Comparison of ENCODE assay signal across 10 mouse cellular contexts in genomic region chr14:46999321-47000025, GRCm38 (mm10).
DNase-seq lines count a peak whose midpoint lies in the region; ATAC-seq lines count a peak whose summit lies in the region.
"Had no signal": no experiment of that assay in that cellular context is flagged by ENCODE, and none has a peak within 500 bp of the region (broad histone marks: within the 10 kb centered on the region; RNA-seq: fewer than 3 reads in every experiment).

No protein-coding gene starts in this region.

- DNase-seq in forebrain, embryonic 10.5 days (ENCODE audit: extremely low spot score, low spot score), result no peak
- DNase-seq in lung, postnatal 4 days, result no peak
- peak; percentile 78 to 81 for DNase-seq in heart, adult 9 months (ENCODE audit: low spot score in 2 of 2)
- DNase-seq in skeletal muscle tissue, adult 2 months (ENCODE audit: low read depth, low spot score), result peak; percentile 80
- DNase-seq in spleen, postnatal 4 days (ENCODE audit: low spot score in 2 of 2), result no peak
- no peak for DNase-seq in spleen, postnatal 14 days (ENCODE audit: low spot score in 2 of 2)
- DNase-seq: liver, embryonic 13.5 days; thymus, adult 18-20 months had no signal

- ATAC-seq in forebrain, embryonic 15.5 days (replicated peaks), result peak; percentile 60; the same call in 1 of the 2 replicates
- ATAC-seq in lung, embryonic 15.5 days (ENCODE audit: borderline replicate concordance, extremely low read depth, low FRiP score, low TSS enrichment), result no peak

- no peaks in the 10 kb centered on the region for H3K36me3 ChIP-seq in forebrain, embryonic 15.5 days
- no peaks in the 10 kb centered on the region for H3K36me3 ChIP-seq in forebrain, embryonic 10.5 days (replicated peaks)
- no peaks in the 10 kb centered on the region for H3K36me3 ChIP-seq in lung, embryonic 15.5 days
- H3K36me3 ChIP-seq: liver, embryonic 13.5 days had no signal

- H3K9me3 ChIP-seq in forebrain, embryonic 15.5 days, result no peaks in the 10 kb centered on the region
- H3K9me3 ChIP-seq in forebrain, embryonic 10.5 days, result no peaks in the 10 kb centered on the region
- H3K9me3 ChIP-seq in lung, embryonic 15.5 days, result no peaks in the 10 kb centered on the region
- H3K9me3 ChIP-seq: liver, embryonic 13.5 days had no signal

- no peak overlapping the region for H3K4me3 ChIP-seq in forebrain, embryonic 15.5 days
- H3K4me3 ChIP-seq in forebrain, embryonic 10.5 days, result no peak overlapping the region
- no peak overlapping the region for H3K4me3 ChIP-seq in lung, embryonic 15.5 days
- H3K4me3 ChIP-seq: liver, embryonic 13.5 days had no signal

- no peaks in the 10 kb centered on the region for H3K27me3 ChIP-seq in forebrain, embryonic 15.5 days
- no peaks in the 10 kb centered on the region for H3K27me3 ChIP-seq in forebrain, embryonic 10.5 days (ENCODE audit: poor library complexity, severe bottlenecking)
- H3K27me3 ChIP-seq in lung, embryonic 15.5 days, result no peaks in the 10 kb centered on the region
- H3K27me3 ChIP-seq: liver, embryonic 13.5 days had no signal

- 24% methylated on average over 9 of the region's 9 CpGs for WGBS in forebrain, embryonic 15.5 days
- WGBS in forebrain, embryonic 10.5 days, result 78% methylated on average over 9 of the region's 9 CpGs
- WGBS in lung, embryonic 15.5 days, result 48% methylated on average over 9 of the region's 9 CpGs

- no peak overlapping the region for H3K9ac ChIP-seq in forebrain, embryonic 15.5 days (replicated peaks)
- H3K9ac ChIP-seq in lung, embryonic 15.5 days, result no peak overlapping the region
- H3K9ac ChIP-seq: liver, embryonic 13.5 days had no signal

- H3K27ac ChIP-seq in forebrain, embryonic 15.5 days (replicated peaks), result peak overlapping the region; percentile 13; the same call in 1 of the 2 replicates
- no peak overlapping the region for H3K27ac ChIP-seq in forebrain, embryonic 10.5 days
- H3K27ac ChIP-seq in lung, embryonic 15.5 days, result no peak overlapping the region
- H3K27ac ChIP-seq: liver, embryonic 13.5 days had no signal

- H3K4me2 ChIP-seq in forebrain, embryonic 15.5 days (replicated peaks), result no peak overlapping the region
- H3K4me2 ChIP-seq in lung, embryonic 15.5 days, result 0 out of 2 replicates have a peak overlapping the region, but pooled peaks have one; percentile 2
- H3K4me2 ChIP-seq: liver, embryonic 13.5 days had no signal

- peaks cover 12% of the 10 kb centered on the region for H3K4me1 ChIP-seq in forebrain, embryonic 15.5 days
- peaks cover 5% of the 10 kb centered on the region for H3K4me1 ChIP-seq in forebrain, embryonic 10.5 days
- H3K4me1 ChIP-seq in lung, embryonic 15.5 days, result no peaks in the 10 kb centered on the region
- H3K4me1 ChIP-seq: liver, embryonic 13.5 days had no signal

Comparison
In these comparisons a context has a peak if more than half of its experiments do, and no peak if none do; other contexts are left out.
1. DNase-seq: peak in heart, adult 9 months (2 of 2) and skeletal muscle tissue, adult 2 months (single experiment); none in forebrain, embryonic 10.5 days (single experiment), lung, postnatal 4 days (0 of 2), spleen, postnatal 4 days (0 of 2) and spleen, postnatal 14 days (0 of 2).